In the genomic region with DNA sequence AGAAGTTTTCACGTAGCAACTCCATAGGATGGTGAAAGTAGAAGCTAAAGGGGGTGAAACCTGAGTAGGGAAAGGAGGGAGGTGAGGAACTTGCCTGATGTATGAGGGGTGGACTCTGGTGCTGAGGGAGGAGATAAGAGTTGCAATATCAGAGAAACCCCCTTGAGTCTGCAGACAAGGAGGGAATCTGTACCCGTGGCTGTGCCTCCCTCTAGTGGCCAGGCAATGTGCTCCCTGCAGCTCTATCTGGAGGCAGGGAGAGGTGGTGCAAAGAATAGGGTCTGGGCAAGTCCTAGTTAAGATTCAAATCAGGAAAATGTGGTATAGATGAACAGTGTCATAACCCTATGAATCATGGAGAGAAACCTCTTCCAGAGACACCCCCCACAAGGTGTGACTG, we compare ENCODE assay signal across 9 mouse cellular contexts.
DNase-seq lines count a peak whose midpoint lies in the region; ATAC-seq and TF ChIP-seq lines count a peak whose summit lies in the region.
"Had no signal": no experiment of that assay in that cellular context is flagged by ENCODE, and none has a peak within 500 bp of the region (broad histone marks: within the 10 kb centered on the region; RNA-seq: fewer than 3 reads in every experiment).

No protein-coding gene starts in this region.

- no peak for TF ChIP-seq POLR2A in kidney, adult 2 months (IDR thresholded peaks at IDR 0.05; ENCODE audit: low read depth, low read length)

- no peak overlapping the region for H3K27ac ChIP-seq in neural tube, embryonic 11.5 days (ENCODE audit: low read depth, low read length)
- no peak overlapping the region for H3K27ac ChIP-seq in neural tube, embryonic 15.5 days (replicated peaks)
- no peak overlapping the region for H3K27ac ChIP-seq in kidney, adult 2 months (ENCODE audit: insufficient read depth, low read depth, low read length)
- H3K27ac ChIP-seq in liver, postnatal 0 days (ENCODE audit: low read depth): no peak overlapping the region

- no peak overlapping the region for H3K4me3 ChIP-seq in neural tube, embryonic 11.5 days (ENCODE audit: low read depth, low read length)
- H3K4me3 ChIP-seq in neural tube, embryonic 15.5 days (replicated peaks): no peak overlapping the region
- no peak overlapping the region for H3K4me3 ChIP-seq in kidney, adult 2 months (ENCODE audit: insufficient read depth, low read depth, low read length)
- no peak overlapping the region for H3K4me3 ChIP-seq in liver, postnatal 0 days (ENCODE audit: low read depth, low read length)
- H3K4me3 ChIP-seq: megakaryocyte, embryonic 14.5 days had no signal

- H3K4me1 ChIP-seq in neural tube, embryonic 11.5 days (ENCODE audit: control insufficient read depth, insufficient read depth, low read length): no peaks in the 10 kb centered on the region
- peaks cover 14% of the 10 kb centered on the region for H3K4me1 ChIP-seq in neural tube, embryonic 15.5 days
- H3K4me1 ChIP-seq in kidney, adult 2 months (ENCODE audit: control insufficient read depth, insufficient read depth, low read length): no peaks in the 10 kb centered on the region
- H3K4me1 ChIP-seq in liver, postnatal 0 days (ENCODE audit: insufficient read depth): no peaks in the 10 kb centered on the region
- H3K4me1 ChIP-seq: megakaryocyte, embryonic 14.5 days had no signal

- H3K4me2 ChIP-seq in neural tube, embryonic 11.5 days (ENCODE audit: low read depth): no peak overlapping the region
- no peak overlapping the region for H3K4me2 ChIP-seq in neural tube, embryonic 15.5 days
- no peak overlapping the region for H3K4me2 ChIP-seq in liver, postnatal 0 days (ENCODE audit: low read depth, low read length)

- no peak for ATAC-seq in neural tube, embryonic 11.5 days (ENCODE audit: insufficient read depth, low FRiP score, low TSS enrichment)
- no peak for ATAC-seq in neural tube, embryonic 15.5 days (ENCODE audit: low FRiP score)
- ATAC-seq in liver, postnatal 0 days: no peak

- intact Hi-C loops in gastrocnemius, postnatal 14 days (cut with DNase I; ENCODE audit: low total_unique reads): no loop called here

- DNase-seq in neural tube, embryonic 11.5 days (ENCODE audit: low spot score): peak; percentile 16
- peak; percentile 68 for DNase-seq in ZHBTc4 (ENCODE audit: low read depth, low spot score)
- peak; percentile 25 for DNase-seq in embryo, embryonic 9.5 days (ENCODE audit: extremely low spot score)
- DNase-seq in kidney, adult 2 months: peak; percentile 23
- DNase-seq in liver, postnatal 0 days: peak; percentile 21
- peak; percentile 52 to 73 for DNase-seq in right cerebral cortex, adult 2 months (ENCODE audit: low spot score in 2 of 2)
- no peak for DNase-seq in gastrocnemius, postnatal 14 days

- WGBS in neural tube, embryonic 11.5 days: 48% methylated on average over 2 of the region's 2 CpGs
- WGBS in neural tube, embryonic 15.5 days: 44% methylated on average over 2 of the region's 2 CpGs
- 31% methylated on average over 2 of the region's 2 CpGs for WGBS in kidney, adult 2 months
- 31% methylated on average over 2 of the region's 2 CpGs for WGBS in liver, postnatal 0 days (ENCODE audit: insufficient replicate concordance)

- H3K9ac ChIP-seq in neural tube, embryonic 11.5 days (ENCODE audit: low read length): no peak overlapping the region
- no peak overlapping the region for H3K9ac ChIP-seq in neural tube, embryonic 15.5 days (replicated peaks)
- H3K9ac ChIP-seq in liver, postnatal 0 days (replicated peaks): no peak overlapping the region

- TF ChIP-seq EP300 in liver, postnatal 0 days (IDR thresholded peaks at IDR 0.05; ENCODE audit: low read depth): no peak

- H3K36me3 ChIP-seq in neural tube, embryonic 11.5 days (ENCODE audit: control insufficient read depth, insufficient read depth, low read length): no peaks in the 10 kb centered on the region
- H3K36me3 ChIP-seq in neural tube, embryonic 15.5 days: no peaks in the 10 kb centered on the region
- no peaks in the 10 kb centered on the region for H3K36me3 ChIP-seq in kidney, adult 2 months (ENCODE audit: control insufficient read depth, insufficient read depth, low read length)
- no peaks in the 10 kb centered on the region for H3K36me3 ChIP-seq in liver, postnatal 0 days (replicated peaks; ENCODE audit: insufficient read depth, low read length)

- no peaks in the 10 kb centered on the region for H3K9me3 ChIP-seq in neural tube, embryonic 11.5 days (ENCODE audit: control insufficient read depth, low read length)
- H3K9me3 ChIP-seq in neural tube, embryonic 15.5 days (replicated peaks): no peaks in the 10 kb centered on the region
- no peaks in the 10 kb centered on the region for H3K9me3 ChIP-seq in liver, postnatal 0 days (ENCODE audit: low read length)

- H3K27me3 ChIP-seq in neural tube, embryonic 11.5 days (ENCODE audit: control insufficient read depth, insufficient read depth, low read length): no peaks in the 10 kb centered on the region
- H3K27me3 ChIP-seq in neural tube, embryonic 15.5 days (replicated peaks): no peaks in the 10 kb centered on the region
- H3K27me3 ChIP-seq in kidney, adult 2 months (replicated peaks; ENCODE audit: control insufficient read depth, insufficient read depth, low read length): no peaks in the 10 kb centered on the region
- H3K27me3 ChIP-seq in liver, postnatal 0 days (ENCODE audit: insufficient read depth, low read length): no peaks in the 10 kb centered on the region

- peak; percentile 66 for TF ChIP-seq CTCF in kidney, adult 2 months (conservative IDR thresholded peaks at IDR 0.05; ENCODE audit: insufficient read depth, insufficient read length, low read depth, low read length)
- peak; percentile 67 for TF ChIP-seq CTCF in liver, postnatal 0 days (IDR thresholded peaks at IDR 0.05; ENCODE audit: low read depth)
